Mouse (Mus musculus) hindbrain, embryonic 11.5 days (tissue): ENCODE results near the gene Tox2. TPM values are rescaled to one million over a fixed set of nuclear protein-coding genes. Genes with fewer than 3 reads are reported as not detected.

Source experiments
- ATAC-seq: fragments of 200-750 bp; cut with Nextera tagmentation; 2 replicates; pipeline ENCODE4 v1.8.0; 2017; ENCODE audit warnings: mild to moderate bottlenecking, moderate TSS enrichment, moderate library complexity; ENCODE audit not compliant: low FRiP score
- DNase-seq: peaks from one replicate; pipeline ENCODE4 v3.0.0-alpha.2; 2015; ENCODE audit warnings: low spot score
- H3K27ac ChIP-seq: fragments of 300-500 bp; sonication (generic); 2 replicates; pipeline ENCODE4 v1.5.1; 2014; ENCODE audit warnings: mild to moderate bottlenecking, low read depth, low read length
- H3K27me3 ChIP-seq: fragments of 300-500 bp; sonication (generic); 2 replicates; pipeline ENCODE4 v1.6.1; 2014; ENCODE audit warnings: mild to moderate bottlenecking, low read length, moderate library complexity, mixed read lengths; ENCODE audit not compliant: control insufficient read depth, insufficient read depth
- H3K36me3 ChIP-seq: fragments of 300-500 bp; sonication (generic); 2 replicates; pipeline ENCODE4 v1.6.1; 2014; ENCODE audit warnings: mild to moderate bottlenecking, low read length, moderate library complexity, mixed read lengths; ENCODE audit not compliant: control insufficient read depth, insufficient read depth
- H3K4me1 ChIP-seq: fragments of 300-500 bp; sonication (generic); replicated peaks from 2 replicates; pipeline ENCODE4 v1.6.1; 2014; ENCODE audit warnings: low read length, mixed read lengths; ENCODE audit not compliant: control insufficient read depth, insufficient read depth
- H3K4me2 ChIP-seq: fragments of 300-500 bp; sonication (generic); replicated peaks from 2 replicates; pipeline ENCODE4 v1.6.1; 2014; ENCODE audit warnings: mild to moderate bottlenecking, low read depth, low read length
- H3K4me3 ChIP-seq: fragments of 300-500 bp; sonication (generic); 2 replicates; pipeline ENCODE4 v1.5.1; 2014; ENCODE audit warnings: low read depth, low read length
- H3K9ac ChIP-seq: fragments of 300-500 bp; sonication (generic); 2 replicates; pipeline ENCODE4 v1.6.1; 2014; ENCODE audit warnings: low read depth, low read length
- H3K9me3 ChIP-seq: fragments of 300-500 bp; sonication (generic); 2 replicates; pipeline ENCODE4 v1.6.1; 2016; ENCODE audit warnings: low read length; ENCODE audit not compliant: control insufficient read depth
- WGBS: fragments of 180-500 bp; shearing (Covaris S2); extraction: QIAGEN DNeasy Blood & Tissue Kit; methylation state at CpG from one replicate; pipeline ENCODE4 v1.1.7; 2014; 5-methylcytosine and 5-hydroxymethylcytosine counted together
- polyA plus RNA-seq: library from polyadenylated mRNA; unstranded; fragments of >200 nt; fragmentation: Nextera tagmentation; extraction: Ambion mirVana; gene quantifications from 2 replicates; pipeline ENCODE4 v1.2.1, GENCODE M21; 2014

Tox2 gene
- polyA plus RNA-seq, 1 experiment from 2014 or later, result 17.5 TPM

DNA sequence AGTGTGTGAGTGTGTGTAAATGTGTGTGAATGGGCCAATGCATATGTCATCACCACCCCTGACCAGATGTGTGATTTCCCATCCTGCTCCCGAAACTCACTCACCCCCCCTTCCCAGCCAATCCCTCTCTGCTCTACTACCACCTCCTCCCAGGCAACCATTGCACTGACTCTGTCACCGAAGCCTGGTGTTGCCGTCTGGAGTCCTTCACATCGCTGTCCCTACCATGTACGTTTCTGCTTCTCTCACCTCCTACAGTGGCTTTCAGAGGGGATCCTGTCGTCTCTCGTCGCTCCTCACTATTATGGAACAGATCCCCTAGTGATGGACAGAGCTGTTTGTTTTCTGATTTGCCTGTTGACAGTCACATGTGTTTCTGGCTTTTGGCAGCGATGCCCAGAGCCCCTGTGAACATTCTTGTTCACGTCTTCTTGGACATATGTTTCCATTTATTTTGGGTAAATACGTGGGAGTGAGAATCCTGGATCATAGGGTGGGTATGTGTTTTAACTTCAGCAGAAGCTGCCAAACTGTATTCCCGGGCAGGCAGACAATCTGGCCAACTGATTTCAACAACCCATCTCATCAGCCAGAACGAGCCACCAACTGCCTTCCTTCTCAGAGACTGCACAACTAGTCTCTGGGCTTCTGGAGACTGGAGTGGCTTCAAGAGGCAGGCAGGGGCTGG, 129.6 kb downstream of the Tox2 start:
- Histone ChIP-seq H3K27me3 (peaks cover 3% of the 10 kb centered on the region), H3K9ac (no peak overlapping the region), H3K4me1 (no peaks in the 10 kb centered on the region), H3K27ac (no peak overlapping the region), H3K36me3 (no peaks in the 10 kb centered on the region), H3K4me3 (no peak overlapping the region), H3K9me3 (no peaks in the 10 kb centered on the region), H3K4me2 (no peak overlapping the region)
- 65% methylated on average over 13 of the region's 13 CpGs for WGBS
- no peak for ATAC-seq
- DNase-seq, result no peak

- Histone ChIP-seq H3K9ac (no peak overlapping the region), H3K27ac (no peak overlapping the region), H3K9me3 (no peaks in the 10 kb centered on the region), H3K27me3 (peaks cover 42% of the 10 kb centered on the region), H3K4me3 (no peak overlapping the region), H3K36me3 (no peaks in the 10 kb centered on the region), H3K4me1 (no peaks in the 10 kb centered on the region), H3K4me2 (no peak overlapping the region)
- 0 out of 2 replicates have a peak, but pooled peaks have one; percentile 51 for ATAC-seq
- DNase-seq, result peak; percentile 84
- WGBS, result 31% methylated on average over 9 of the region's 9 CpGs
These were observed 137.3 kb downstream of the Tox2 start for GRCm38 (mm10) chr2:163340263-163340662.

DNA sequence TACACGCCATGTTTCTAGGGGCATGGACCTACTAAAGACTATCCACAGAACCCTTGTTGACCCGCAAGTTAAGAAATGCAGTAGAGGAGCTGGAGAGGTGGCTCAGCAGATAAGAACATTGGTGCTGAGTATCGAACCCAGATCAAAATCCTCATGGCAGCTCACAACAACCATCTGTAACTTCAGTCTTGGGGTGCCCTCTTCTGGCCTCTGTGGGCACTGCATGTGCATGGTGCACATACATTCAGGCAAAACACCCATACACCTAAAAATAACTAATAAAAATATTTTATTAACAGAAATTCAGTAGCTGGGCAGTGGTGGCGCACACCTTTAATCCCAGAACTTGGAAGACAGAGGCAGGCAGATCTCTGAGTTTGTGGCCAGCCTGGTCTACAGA, 140.7 kb downstream of the Tox2 start:
- peak; percentile 71 for DNase-seq
- H3K4me3 ChIP-seq, result no peak overlapping the region
- H3K27ac ChIP-seq, result no peak overlapping the region
- no peak overlapping the region for H3K9ac ChIP-seq
- H3K4me2 ChIP-seq, result no peak overlapping the region
- H3K9me3 ChIP-seq, result no peaks in the 10 kb centered on the region
- WGBS, result 86% methylated on average over 4 of the region's 4 CpGs
- H3K27me3 ChIP-seq, result peaks cover 28% of the 10 kb centered on the region
- no peaks in the 10 kb centered on the region for H3K36me3 ChIP-seq
- no peak for ATAC-seq
- H3K4me1 ChIP-seq, result no peaks in the 10 kb centered on the region

- Histone ChIP-seq H3K9me3 (no peaks in the 10 kb centered on the region), H3K4me1 (no peaks in the 10 kb centered on the region), H3K36me3 (no peaks in the 10 kb centered on the region), H3K4me2 (no peak overlapping the region), H3K9ac (no peak overlapping the region), H3K27ac (no peak overlapping the region), H3K27me3 (peaks cover 13% of the 10 kb centered on the region), H3K4me3 (no peak overlapping the region)
- 80% methylated on average over 13 of the region's 13 CpGs for WGBS
- DNase-seq, result no peak
- no peak for ATAC-seq
These were observed 142.2 kb downstream of the Tox2 start for GRCm38 (mm10) chr2:163344976-163345660.

DNA sequence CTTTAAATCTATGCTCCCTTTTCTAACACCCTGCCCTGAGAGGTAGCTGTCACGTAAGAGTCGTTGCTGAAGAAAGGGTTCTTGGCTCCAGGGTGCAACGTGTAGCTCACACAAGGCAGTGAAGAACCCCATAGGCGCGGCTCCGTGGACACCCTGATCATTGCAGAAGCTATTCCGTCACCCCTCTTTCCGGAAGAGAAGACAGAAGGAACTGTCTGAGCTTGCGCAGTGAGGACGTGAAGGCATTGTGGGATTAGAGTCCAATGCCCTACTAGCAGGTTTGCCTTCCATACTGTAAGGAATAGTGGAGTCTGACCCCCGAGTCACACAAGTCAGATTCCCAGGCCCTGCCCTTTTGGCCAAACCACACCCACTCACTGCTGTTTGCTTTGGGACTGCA, 143.6 kb downstream of the Tox2 start:
- Histone ChIP-seq H3K4me2 (no peak overlapping the region), H3K36me3 (no peaks in the 10 kb centered on the region), H3K4me3 (no peak overlapping the region), H3K4me1 (no peaks in the 10 kb centered on the region), H3K27me3 (0 out of 2 replicates have a peak, but pooled peaks cover 2% of the 10 kb centered on the region), H3K9ac (no peak overlapping the region), H3K9me3 (no peaks in the 10 kb centered on the region), H3K27ac (no peak overlapping the region)
- WGBS, result 76% methylated on average over 11 of the region's 11 CpGs
- ATAC-seq, result no peak
- DNase-seq, result no peak

GRCm38 (mm10) chr2:163347517-163348184, 144.7 kb downstream of the Tox2 start:
- Histone ChIP-seq H3K4me2 (no peak overlapping the region), H3K27ac (no peak overlapping the region), H3K27me3 (0 out of 2 replicates have a peak, but pooled peaks cover 2% of the 10 kb centered on the region), H3K9me3 (no peaks in the 10 kb centered on the region), H3K4me3 (no peak overlapping the region), H3K4me1 (no peaks in the 10 kb centered on the region), H3K9ac (no peak overlapping the region), H3K36me3 (no peaks in the 10 kb centered on the region)
- DNase-seq, result no peak
- ATAC-seq, result no peak
- WGBS, result 84% methylated on average over 8 of the region's 8 CpGs

- 67% methylated on average over 7 of the region's 7 CpGs for WGBS
These were observed 145.8 kb downstream of the Tox2 start for GRCm38 (mm10) chr2:163348677-163349076.

DNA sequence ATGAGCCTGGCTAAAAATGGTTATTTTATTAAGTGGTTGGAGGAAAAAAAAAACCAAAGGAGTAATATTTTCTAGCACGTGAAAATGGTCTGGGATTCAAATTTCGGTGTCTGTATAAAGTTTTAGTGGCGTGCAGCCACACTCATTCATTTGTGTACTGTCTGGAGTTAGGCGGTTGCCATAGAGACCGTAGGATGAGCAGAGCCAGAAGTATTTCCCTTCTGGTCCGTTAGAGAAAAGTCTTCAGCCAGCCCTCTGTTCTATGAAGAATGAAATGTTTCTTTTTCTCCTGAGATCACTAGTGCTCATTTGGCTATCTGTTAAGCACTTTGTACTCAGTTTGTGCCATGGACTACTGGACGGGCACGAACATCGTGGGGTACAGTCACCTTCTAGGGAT, 146.5 kb downstream of the Tox2 start:
- Histone ChIP-seq H3K4me1 (no peaks in the 10 kb centered on the region), H3K4me2 (no peak overlapping the region), H3K9me3 (no peaks in the 10 kb centered on the region), H3K9ac (no peak overlapping the region), H3K27ac (no peak overlapping the region), H3K36me3 (no peaks in the 10 kb centered on the region), H3K4me3 (no peak overlapping the region), H3K27me3 (no peaks in the 10 kb centered on the region)
- DNase-seq, result no peak
- ATAC-seq, result no peak
- WGBS, result 72% methylated on average over 9 of the region's 9 CpGs

More at GRCm38 (mm10) chr2:163348677-163349076, 145.8 kb downstream of the Tox2 start:
- Histone ChIP-seq H3K27ac (no peak overlapping the region), H3K4me1 (no peaks in the 10 kb centered on the region), H3K9me3 (no peaks in the 10 kb centered on the region), H3K36me3 (no peaks in the 10 kb centered on the region), H3K4me3 (no peak overlapping the region), H3K4me2 (no peak overlapping the region), H3K27me3 (no peaks in the 10 kb centered on the region), H3K9ac (no peak overlapping the region)
- DNase-seq (no peak), ATAC-seq (no peak)
